Mouse (Mus musculus) cerebellum, adult 2 months (tissue): ENCODE results near the gene Ccdc97. TPM values are rescaled to one million over a fixed set of nuclear protein-coding genes. Genes with fewer than 3 reads are reported as not detected.

Experiments
- DNase-seq, 2 experiments: peaks; one replicate each; pipeline ENCODE4 v3.0.0; 2021
- H3K27ac ChIP-seq: fragments of 200-500 bp; 2 replicates; pipeline ENCODE4 v1.5.1; 2012; ENCODE audit warnings: low read length, control low read depth, inconsistent platforms; ENCODE audit not compliant: insufficient read depth
- H3K27me3 ChIP-seq: fragments of 200-500 bp; 2 replicates; pipeline ENCODE4 v1.6.1; 2012; ENCODE audit warnings: inconsistent platforms, mild to moderate bottlenecking, low read length, moderate library complexity; ENCODE audit not compliant: control insufficient read depth, insufficient read depth
- H3K4me1 ChIP-seq: fragments of 200-500 bp; 2 replicates; pipeline ENCODE4 v1.6.1; 2011; ENCODE audit warnings: low read length; ENCODE audit not compliant: control insufficient read depth, insufficient read depth
- H3K4me3 ChIP-seq: fragments of 200-500 bp; replicated peaks from 2 replicates; pipeline ENCODE3; 2011; ENCODE audit warnings: mild to moderate bottlenecking, low read depth, low read length, control low read depth; ENCODE audit not compliant: insufficient read depth
- CTCF ChIP-seq: fragments of 200-500 bp; IDR thresholded peaks from 2 replicates; pipeline ENCODE4 v1.5.1; 2011; ENCODE audit warnings: low read depth, mild to moderate bottlenecking, control low read depth, low read length, moderate library complexity, borderline replicate concordance; ENCODE audit not compliant: insufficient read depth
- POLR2A ChIP-seq: fragments of 200-500 bp; IDR thresholded peaks from 2 replicates; pipeline ENCODE4 v1.6.1; 2011; ENCODE audit warnings: low read length, control low read depth, borderline replicate concordance; ENCODE audit not compliant: insufficient read depth
- WGBS: fragments of 180-500 bp; shearing (Covaris S2); methylation state at CpG from one replicate; pipeline ENCODE4 v1.1.7; 2018; 5-methylcytosine and 5-hydroxymethylcytosine counted together
- polyA plus RNA-seq: library from polyadenylated mRNA; depleted of rRNA; stranded (reverse); fragments of >200 nt; gene quantifications from 2 replicates; pipeline ENCODE4 v1.2.3, GENCODE M21; 2012

The Ccdc97 gene
- polyA plus RNA-seq, 1 experiment = 59.3 TPM

- no peak overlapping the region for H3K27ac ChIP-seq
- no peak overlapping the region for H3K4me3 ChIP-seq
- DNase-seq = no peak
- H3K27me3 ChIP-seq = peaks cover 5% of the 10 kb centered on the region; the same call in 1 of the 2 replicates
- TF ChIP-seq POLR2A (no peak), CTCF (no peak)
- peaks cover 5% of the 10 kb centered on the region; the same call in 1 of the 2 replicates for H3K4me1 ChIP-seq
- WGBS = 91% methylated on average over 6 of the region's 6 CpGs
Observed at GRCm38 (mm10) chr7:25684659-25685058, 34.2 kb downstream of the Ccdc97 start.

- Histone ChIP-seq H3K27ac (no peak overlapping the region), H3K4me1 (peaks cover 5% of the 10 kb centered on the region; the same call in 1 of the 2 replicates), H3K4me3 (no peak overlapping the region), H3K27me3 (peaks cover 5% of the 10 kb centered on the region; the same call in 1 of the 2 replicates)
- WGBS = 87% methylated on average over 7 of the region's 7 CpGs
- TF ChIP-seq POLR2A (no peak), CTCF (no peak)
- no peak for DNase-seq
Observed at GRCm38 (mm10) chr7:25683474-25684180, 35.3 kb downstream of the Ccdc97 start.

- no peak for TF ChIP-seq POLR2A
- no peak for TF ChIP-seq CTCF
- WGBS = 50% methylated on average over 15 of the region's 15 CpGs
Observed at GRCm38 (mm10) chr7:25681341-25682231, 37.3 kb downstream of the Ccdc97 start.

GRCm38 (mm10) chr7:25680514-25681258 is 38.2 kb downstream of the Ccdc97 start, which contains the start of gene B9d2:
Gene B9d2 (plus strand): TSS chr7:25680780.
- TF ChIP-seq POLR2A (0 out of 2 replicates have a peak, but pooled peaks have one; percentile 14), CTCF (no peak)
- Histone ChIP-seq H3K4me3 (peak within 1 kb of the TSS; percentile 94), H3K27me3 (no peaks in the 10 kb centered on the region), H3K27ac (peak within 1 kb of the TSS; percentile 91), H3K4me1 (peaks cover 6% of the 10 kb centered on the region; the same call in 1 of the 2 replicates)
- WGBS = under 1% methylated on average over 46 of the region's 46 CpGs
- peak; percentile 91 to 95 for DNase-seq

More at GRCm38 (mm10) chr7:25681341-25682231, 37.3 kb downstream of the Ccdc97 start:
- no peak for DNase-seq
- no peaks in the 10 kb centered on the region; the same call in 1 of the 2 replicates for H3K27me3 ChIP-seq
- H3K4me3 ChIP-seq = no peak overlapping the region
- H3K27ac ChIP-seq = no peak overlapping the region
- peaks cover 6% of the 10 kb centered on the region; the same call in 1 of the 2 replicates for H3K4me1 ChIP-seq

DNA sequence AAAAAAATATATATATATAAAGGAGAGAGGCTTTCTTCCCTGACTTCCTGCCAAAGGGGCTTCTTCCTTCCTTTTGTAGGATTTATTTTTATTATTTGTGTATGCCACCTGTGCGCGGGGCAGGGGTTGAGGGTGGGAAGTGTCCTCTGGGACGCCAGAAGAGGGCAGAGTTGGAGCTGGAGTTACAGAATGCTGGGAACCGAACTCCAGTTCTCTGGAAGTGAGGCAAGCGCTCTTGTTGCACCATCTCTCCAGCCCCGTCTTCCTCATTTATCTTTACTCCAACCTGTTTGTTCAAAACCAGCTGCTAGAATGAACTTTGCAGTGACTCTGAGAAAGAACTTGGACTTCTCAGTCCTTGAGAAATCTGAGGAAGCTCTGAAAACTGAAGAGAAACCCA is 38.9 kb downstream of the Ccdc97 start:
- Histone ChIP-seq H3K4me3 (no peak overlapping the region), H3K27ac (no peak overlapping the region), H3K4me1 (peaks cover 11% of the 10 kb centered on the region; the same call in 1 of the 2 replicates), H3K27me3 (no peaks in the 10 kb centered on the region)
- DNase-seq = no peak
- no peak for TF ChIP-seq CTCF
- TF ChIP-seq POLR2A = no peak
- WGBS = 21% methylated on average over 6 of the region's 6 CpGs

DNA sequence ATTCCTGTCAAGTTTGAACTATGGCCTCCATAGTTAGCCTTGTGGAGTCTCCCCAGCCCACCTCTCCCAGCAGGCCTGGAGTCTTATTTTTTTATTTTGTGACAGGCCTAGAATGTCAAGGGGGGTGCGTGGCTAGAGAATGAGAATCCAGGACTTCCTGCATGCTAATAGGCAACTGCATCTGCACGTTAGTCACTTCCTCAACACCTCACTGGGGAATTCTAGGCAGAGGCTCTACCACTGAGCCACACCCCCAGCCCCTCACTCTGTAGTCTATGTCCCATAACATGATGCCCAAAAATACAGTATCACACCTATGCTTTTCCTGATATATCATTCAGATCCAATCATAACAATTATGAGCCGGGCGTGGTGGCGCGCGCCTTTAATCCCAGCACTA is 41.9 kb downstream of the Ccdc97 start:
- no peak for TF ChIP-seq CTCF
- no peak for TF ChIP-seq POLR2A
- DNase-seq = no peak
- H3K27me3 ChIP-seq = no peaks in the 10 kb centered on the region; the same call in 1 of the 2 replicates
- no peak overlapping the region for H3K4me3 ChIP-seq
- peaks cover 18% of the 10 kb centered on the region; the same call in 1 of the 2 replicates for H3K4me1 ChIP-seq
- H3K27ac ChIP-seq = no peak overlapping the region
- 75% methylated on average over 7 of the region's 7 CpGs for WGBS
